Mouse (Mus musculus): ENCODE measurements at regions not wholly inside any gene's neighbourhood (a gene's known extent, or its start where the extent isn't known, plus 50 kb on each side); places are given as distances from the start of the nearest gene placed in this dataset.

DNA sequence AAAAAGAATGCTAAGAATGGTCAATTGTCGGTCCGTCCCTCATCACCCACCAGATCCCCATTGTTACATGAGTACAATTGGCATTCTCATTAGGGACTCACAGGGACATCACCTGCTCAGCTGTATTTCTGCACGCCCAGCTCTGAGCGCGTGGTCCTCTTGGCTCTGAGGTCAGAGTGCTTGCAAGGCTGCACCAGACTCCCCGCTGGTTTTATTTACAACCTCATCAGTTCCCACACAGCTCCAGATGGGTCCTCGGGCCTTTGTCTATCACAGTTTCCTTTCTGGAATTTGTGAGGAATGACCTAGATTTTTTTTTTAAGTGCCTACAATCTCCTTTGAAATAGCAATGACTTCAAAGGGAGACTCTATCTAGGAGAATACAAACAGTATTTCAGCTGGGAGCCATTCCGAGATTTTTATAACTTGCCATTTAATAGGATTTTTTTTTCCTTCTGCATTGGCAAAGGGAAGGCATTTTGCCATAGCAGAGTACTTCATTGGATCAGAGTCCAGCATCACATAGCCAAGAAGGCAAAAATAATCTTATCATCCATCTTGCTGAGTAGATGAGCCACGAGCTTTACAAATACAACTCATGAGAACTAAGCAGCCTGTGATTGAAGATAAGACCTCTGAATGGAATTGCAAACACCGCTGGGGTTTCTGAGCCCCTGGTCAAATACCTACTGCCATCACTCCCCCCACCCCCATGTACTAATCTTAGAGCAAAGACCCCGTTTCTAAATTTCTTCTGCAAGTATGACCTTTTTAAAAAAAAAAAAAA, 184.5 kb upstream of the Arg1 start:
- TF ChIP-seq POLR2A (IDR thresholded peaks at IDR 0.05; ENCODE audit: borderline replicate concordance, insufficient read depth, low read length) (no peak), CTCF (IDR thresholded peaks at IDR 0.05; ENCODE audit: borderline replicate concordance, insufficient read depth, low read depth, low read length) (no peak)
